Mouse (Mus musculus) liver, embryonic 13.5 days (tissue): ENCODE data around the gene Pparg. TPM values are rescaled to one million over a fixed set of nuclear protein-coding genes. Genes with fewer than 3 reads are reported as not detected.

Experiments used
- ATAC-seq: fragments of 200-750 bp; cut with Nextera tagmentation; 2 replicates; pipeline ENCODE4 v1.8.0; 2017; ENCODE audit warnings: low read depth, mild to moderate bottlenecking, moderate number of reproducible peaks, moderate library complexity
- DNase-seq: peaks from one replicate; pipeline ENCODE4 v3.0.0; 2022
- H3K27ac ChIP-seq: fragments of 300-500 bp; sonication (generic); 2 replicates; pipeline ENCODE4 v1.5.1; 2015; ENCODE audit warnings: moderate library complexity, mild to moderate bottlenecking, inconsistent platforms
- H3K27me3 ChIP-seq: fragments of 300-500 bp; sonication (generic); 2 replicates; pipeline ENCODE4 v1.6.1; 2015; ENCODE audit warnings: mild to moderate bottlenecking, inconsistent platforms
- H3K36me3 ChIP-seq: fragments of 300-500 bp; sonication (generic); 2 replicates; pipeline ENCODE4 v1.6.1; 2015; ENCODE audit warnings: mild to moderate bottlenecking, inconsistent platforms
- H3K4me1 ChIP-seq: fragments of 300-500 bp; sonication (generic); replicated peaks from 2 replicates; pipeline ENCODE4 v1.6.1; 2015; ENCODE audit warnings: inconsistent platforms
- H3K4me2 ChIP-seq: fragments of 300-500 bp; sonication (generic); 2 replicates; pipeline ENCODE4 v1.6.1; 2015; ENCODE audit warnings: inconsistent platforms, mild to moderate bottlenecking, moderate library complexity
- H3K4me3 ChIP-seq: fragments of 300-500 bp; sonication (generic); replicated peaks from 2 replicates; pipeline ENCODE4 v1.5.1; 2015; ENCODE audit warnings: mild to moderate bottlenecking, inconsistent platforms
- H3K9ac ChIP-seq: fragments of 300-500 bp; sonication (generic); 2 replicates; pipeline ENCODE4 v1.6.1; 2015; ENCODE audit warnings: mild to moderate bottlenecking, inconsistent platforms
- H3K9me3 ChIP-seq: fragments of 300-500 bp; sonication (generic); replicated peaks from 2 replicates; pipeline ENCODE4 v1.6.1; 2016; ENCODE audit warnings: inconsistent platforms
- whole genome bisulfite sequencing: fragments of 180-500 bp; shearing (Covaris S2); methylation state at CpG from one replicate; pipeline ENCODE4 v1.1.7; 2015; ENCODE audit not compliant: insufficient replicate concordance; 5-methylcytosine and 5-hydroxymethylcytosine counted together
- polyA plus RNA-seq: library from polyadenylated mRNA; unstranded; fragments of >200 nt; fragmentation: Nextera tagmentation; extraction: Ambion mirVana; gene quantifications from 2 replicates; pipeline ENCODE4 v1.2.1, GENCODE M21; 2015

Gene Pparg
- polyA plus RNA-seq, 1 experiment from 2014 or later, result 1.2 TPM

DNA sequence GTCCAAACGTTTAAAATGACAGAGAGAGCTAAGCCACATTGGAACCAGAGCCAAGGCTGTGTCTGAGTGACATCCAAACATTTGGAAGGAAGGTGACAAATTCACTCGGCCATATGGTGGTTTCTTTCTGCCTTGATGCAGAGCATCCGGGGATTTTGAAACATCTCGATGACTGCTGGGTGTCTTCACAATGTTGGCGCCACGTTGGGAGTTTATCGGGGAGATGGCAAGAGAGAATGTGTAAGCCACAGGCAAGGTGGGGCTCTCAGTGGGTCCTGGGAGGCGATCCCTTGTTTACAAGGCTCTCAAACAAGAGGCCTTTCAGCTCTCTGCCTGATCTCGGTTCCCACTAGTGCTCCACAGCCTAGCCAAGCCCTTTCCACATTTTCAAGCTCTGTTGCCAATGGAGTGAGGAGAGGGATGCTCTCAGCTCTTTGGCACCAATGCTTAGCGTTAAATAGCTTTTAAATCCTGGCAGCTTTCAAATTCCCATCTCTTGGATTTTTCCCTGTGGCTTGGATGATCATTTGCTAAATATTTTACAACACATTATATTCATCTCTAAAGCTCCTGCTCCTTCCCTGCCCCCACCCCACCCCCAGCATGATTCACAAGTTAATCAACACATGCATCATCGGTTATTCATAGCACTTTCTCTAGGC is 132.3 kb downstream of the Pparg start:
- Histone ChIP-seq H3K9me3 (no peaks in the 10 kb centered on the region), H3K4me3 (no peak overlapping the region), H3K36me3 (no peaks in the 10 kb centered on the region), H3K27me3 (no peaks in the 10 kb centered on the region), H3K4me1 (no peaks in the 10 kb centered on the region), H3K9ac (no peak overlapping the region), H3K4me2 (no peak overlapping the region), H3K27ac (no peak overlapping the region)
- DNase-seq (no peak), ATAC-seq (no peak)
- 48% methylated on average over 11 of the region's 11 CpGs for WGBS

DNA sequence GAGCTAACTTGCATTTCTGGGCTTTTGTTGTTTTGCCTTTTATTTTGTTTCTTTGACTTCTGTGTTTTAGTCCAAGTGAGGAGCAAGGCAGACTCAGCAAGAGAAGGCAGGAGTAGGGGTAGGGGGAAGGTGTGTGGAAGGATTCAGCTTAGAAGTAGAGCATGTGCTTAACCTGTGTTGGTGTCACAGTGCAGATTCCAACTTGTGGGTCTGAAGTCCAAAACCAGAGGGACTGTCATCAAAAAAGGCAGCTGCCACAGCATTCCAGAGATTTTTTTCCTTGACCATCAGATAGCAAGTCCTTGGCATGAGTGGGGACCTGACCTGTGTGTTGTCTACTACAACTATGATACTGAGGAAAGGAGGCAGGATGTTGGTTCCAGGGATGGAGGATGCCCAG is 133.1 kb downstream of the Pparg start:
- H3K9ac ChIP-seq, result no peak overlapping the region
- H3K9me3 ChIP-seq, result no peaks in the 10 kb centered on the region
- ATAC-seq (no peak), DNase-seq (no peak)
- H3K4me2 ChIP-seq, result no peak overlapping the region
- no peak overlapping the region for H3K4me3 ChIP-seq
- no peaks in the 10 kb centered on the region for H3K36me3 ChIP-seq
- no peaks in the 10 kb centered on the region for H3K4me1 ChIP-seq
- no peak overlapping the region for H3K27ac ChIP-seq
- H3K27me3 ChIP-seq, result no peaks in the 10 kb centered on the region

DNA sequence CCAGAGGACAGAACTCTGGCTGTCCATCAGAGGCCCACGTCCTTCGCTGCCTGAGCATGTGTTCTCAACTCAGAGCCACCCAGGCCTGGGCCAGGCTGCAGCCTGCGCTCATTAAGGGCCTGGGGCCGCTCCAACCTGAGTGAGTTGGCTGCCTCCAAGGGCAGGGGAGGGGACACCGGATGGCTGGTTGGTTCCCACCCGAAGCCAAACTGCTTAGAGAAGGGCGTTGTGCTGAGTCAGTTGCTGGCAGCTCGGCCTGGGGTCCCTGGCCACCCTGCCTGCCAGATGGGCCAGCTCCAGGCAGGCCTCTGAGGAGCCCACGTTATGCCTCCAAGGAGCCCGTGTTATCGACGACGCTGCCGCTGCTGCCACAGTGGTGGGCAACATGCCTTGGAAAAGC is 138.8 kb downstream of the Pparg start:
- Histone ChIP-seq H3K9ac (no peak overlapping the region), H3K9me3 (no peaks in the 10 kb centered on the region), H3K27ac (no peak overlapping the region), H3K27me3 (no peaks in the 10 kb centered on the region), H3K4me2 (no peak overlapping the region), H3K36me3 (no peaks in the 10 kb centered on the region), H3K4me3 (no peak overlapping the region), H3K4me1 (peaks cover 14% of the 10 kb centered on the region)
- WGBS, result 71% methylated on average over 14 of the region's 14 CpGs
- ATAC-seq (no peak), DNase-seq (no peak)

DNA sequence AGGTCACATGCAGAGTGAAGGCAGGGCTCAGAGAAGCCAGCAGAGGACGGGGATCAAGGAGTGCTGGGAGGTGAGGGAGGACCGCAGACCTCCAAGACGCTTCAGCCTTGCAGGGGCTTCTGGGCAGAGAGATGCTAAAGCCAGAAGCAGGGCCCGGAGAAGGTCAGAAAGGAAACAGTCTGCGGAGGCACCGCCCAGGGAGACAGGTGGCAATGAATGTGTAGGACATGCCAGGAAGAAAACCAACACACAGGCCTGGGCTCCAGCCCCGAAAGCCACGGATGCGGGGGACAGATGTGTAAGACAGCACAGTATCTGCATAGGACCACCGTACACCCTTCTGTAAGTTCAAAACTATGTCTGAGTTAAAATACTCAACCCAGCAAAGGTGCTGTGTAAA is 139.5 kb downstream of the Pparg start:
- H3K9ac ChIP-seq, result no peak overlapping the region
- no peak overlapping the region for H3K4me3 ChIP-seq
- no peak overlapping the region for H3K27ac ChIP-seq
- H3K36me3 ChIP-seq, result no peaks in the 10 kb centered on the region
- 81% methylated on average over 10 of the region's 10 CpGs for WGBS
- peaks cover 16% of the 10 kb centered on the region for H3K4me1 ChIP-seq
- no peak overlapping the region for H3K4me2 ChIP-seq
- H3K9me3 ChIP-seq, result no peaks in the 10 kb centered on the region
- ATAC-seq, result no peak
- no peaks in the 10 kb centered on the region for H3K27me3 ChIP-seq
- DNase-seq, result no peak

DNA sequence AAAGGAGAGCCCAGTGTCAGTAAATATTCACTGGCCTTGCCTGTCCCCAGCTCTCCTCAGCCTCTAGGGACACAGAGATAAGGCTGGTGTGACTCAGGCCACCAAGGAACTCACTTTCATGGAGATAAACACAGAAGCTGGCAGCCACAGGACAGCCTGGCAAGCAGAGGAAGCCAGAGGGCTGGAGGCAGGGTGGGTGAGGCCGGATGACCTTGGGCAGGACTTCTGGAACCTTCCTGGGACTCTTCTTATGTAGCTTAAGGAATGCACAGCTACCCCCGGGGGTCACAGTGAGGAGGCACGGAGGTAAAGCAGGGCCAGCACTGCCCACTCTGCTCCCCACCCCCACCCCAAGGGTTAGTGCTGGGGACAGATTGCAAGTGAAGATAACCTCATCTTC is 140.4 kb downstream of the Pparg start:
- Histone ChIP-seq H3K4me3 (no peak overlapping the region), H3K27ac (no peak overlapping the region), H3K36me3 (no peaks in the 10 kb centered on the region), H3K27me3 (no peaks in the 10 kb centered on the region), H3K9ac (no peak overlapping the region), H3K9me3 (no peaks in the 10 kb centered on the region), H3K4me2 (no peak overlapping the region), H3K4me1 (peaks cover 16% of the 10 kb centered on the region)
- ATAC-seq, result no peak
- WGBS, result 30% methylated on average over 3 of the region's 3 CpGs
- no peak for DNase-seq

DNA sequence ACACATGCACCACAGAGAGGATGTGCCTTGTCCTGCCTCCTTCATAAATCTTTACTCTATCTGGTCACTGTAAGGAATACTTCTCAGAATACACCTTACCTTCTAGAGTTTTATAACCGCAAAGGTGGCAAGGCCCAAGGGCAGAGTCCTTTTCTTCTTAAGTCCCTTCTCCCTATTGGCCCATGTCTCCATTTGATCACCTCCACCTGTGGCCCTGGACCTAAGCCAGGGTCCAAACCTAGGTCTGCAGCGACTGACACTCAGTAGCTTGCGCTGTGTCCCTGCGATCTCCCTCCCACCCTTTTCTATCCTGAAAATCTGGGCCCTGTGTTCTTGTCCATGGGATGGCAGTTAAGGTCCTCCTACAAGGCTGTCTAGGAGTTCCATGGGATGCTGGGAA is 142.3 kb downstream of the Pparg start:
- no peaks in the 10 kb centered on the region for H3K9me3 ChIP-seq
- no peak for DNase-seq
- no peaks in the 10 kb centered on the region for H3K27me3 ChIP-seq
- no peaks in the 10 kb centered on the region for H3K36me3 ChIP-seq
- H3K4me2 ChIP-seq, result no peak overlapping the region
- no peak overlapping the region for H3K9ac ChIP-seq
- 84% methylated on average over 4 of the region's 4 CpGs for WGBS
- H3K4me3 ChIP-seq, result no peak overlapping the region
- H3K4me1 ChIP-seq, result peaks cover 16% of the 10 kb centered on the region
- ATAC-seq, result no peak
- H3K27ac ChIP-seq, result no peak overlapping the region

DNA sequence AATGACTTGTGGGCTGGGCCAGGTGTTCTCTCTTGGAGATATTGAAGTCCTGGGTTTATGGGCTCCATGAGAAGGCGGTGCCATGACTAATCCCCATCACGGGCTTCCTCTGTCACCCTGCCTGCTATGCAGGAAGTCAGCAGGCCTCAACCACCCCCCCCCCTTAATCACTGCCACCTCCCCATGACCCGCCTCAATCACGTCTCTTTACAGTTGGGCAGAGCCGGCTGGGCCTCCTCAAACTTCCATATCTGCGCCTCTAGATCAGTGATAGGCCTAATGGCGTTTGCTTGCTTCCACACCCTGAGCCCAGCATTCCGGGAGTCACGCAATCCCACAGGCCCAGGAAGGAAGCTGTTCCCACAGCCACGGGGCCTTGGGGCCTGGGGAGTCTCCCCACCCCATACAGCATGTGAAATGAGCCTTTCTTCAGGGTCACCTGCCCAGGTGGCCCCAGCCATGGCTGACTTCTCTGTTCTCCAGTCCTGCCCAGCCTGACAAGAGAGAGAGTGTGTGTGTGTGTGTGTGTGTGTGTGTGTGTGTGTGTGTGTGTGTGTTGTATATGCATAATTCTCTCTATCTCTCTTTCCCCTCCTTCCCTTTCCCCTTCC is 142.9 kb downstream of the Pparg start:
- H3K4me2 ChIP-seq, result no peak overlapping the region
- no peaks in the 10 kb centered on the region for H3K36me3 ChIP-seq
- ATAC-seq (no peak), DNase-seq (no peak)
- 54% methylated on average over 10 of the region's 10 CpGs for WGBS
- H3K9me3 ChIP-seq, result no peaks in the 10 kb centered on the region
- no peaks in the 10 kb centered on the region for H3K27me3 ChIP-seq
- H3K9ac ChIP-seq, result no peak overlapping the region
- peaks cover 16% of the 10 kb centered on the region for H3K4me1 ChIP-seq
- H3K27ac ChIP-seq, result no peak overlapping the region
- no peak overlapping the region for H3K4me3 ChIP-seq

DNA sequence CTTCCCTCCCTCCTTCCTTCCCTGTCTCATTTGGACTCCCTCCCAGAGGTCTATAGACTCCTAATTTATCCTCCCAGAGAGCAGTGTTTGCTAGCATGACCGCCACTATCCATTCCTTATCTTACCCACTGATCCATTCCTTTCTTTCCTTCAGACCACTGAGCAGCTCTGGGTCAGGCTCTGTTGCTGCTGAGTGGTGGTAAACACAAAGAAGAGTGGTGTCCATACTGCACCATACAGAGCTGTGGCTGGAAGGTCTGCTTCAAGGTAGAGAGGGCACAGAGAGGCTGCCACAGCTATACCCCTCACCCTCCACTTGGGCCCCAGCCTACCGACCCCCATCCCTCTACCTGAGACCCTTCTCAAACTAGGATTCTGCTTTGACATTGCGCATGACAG is 143.4 kb downstream of the Pparg start:
- no peak for ATAC-seq
- Histone ChIP-seq H3K9me3 (no peaks in the 10 kb centered on the region), H3K4me3 (no peak overlapping the region), H3K27me3 (no peaks in the 10 kb centered on the region), H3K27ac (no peak overlapping the region), H3K4me2 (no peak overlapping the region), H3K9ac (no peak overlapping the region), H3K4me1 (peaks cover 16% of the 10 kb centered on the region), H3K36me3 (no peaks in the 10 kb centered on the region)
- WGBS, result 47% methylated on average over 3 of the region's 3 CpGs
- no peak for DNase-seq

DNA sequence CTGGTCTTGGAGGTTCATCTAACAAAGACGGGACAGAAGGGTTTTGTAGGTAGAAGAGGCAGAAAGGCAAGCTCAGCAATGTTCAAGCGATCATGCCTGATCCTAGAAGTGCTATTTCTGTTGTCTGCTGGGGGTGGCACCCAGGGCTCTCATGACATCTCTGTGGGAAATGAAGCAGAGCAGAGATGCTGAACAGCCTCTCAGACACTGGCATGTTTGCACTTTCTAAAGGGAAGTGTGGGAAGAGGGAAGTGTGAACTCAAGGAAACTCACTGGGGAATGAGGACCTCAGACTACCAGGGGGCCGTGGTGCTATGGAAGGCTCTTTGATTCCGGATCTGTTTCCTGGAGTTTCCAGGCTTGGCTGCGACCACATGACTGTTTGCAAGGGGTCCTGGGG is 144.2 kb downstream of the Pparg start:
- no peak for ATAC-seq
- 50% methylated on average over 5 of the region's 5 CpGs for WGBS

DNA sequence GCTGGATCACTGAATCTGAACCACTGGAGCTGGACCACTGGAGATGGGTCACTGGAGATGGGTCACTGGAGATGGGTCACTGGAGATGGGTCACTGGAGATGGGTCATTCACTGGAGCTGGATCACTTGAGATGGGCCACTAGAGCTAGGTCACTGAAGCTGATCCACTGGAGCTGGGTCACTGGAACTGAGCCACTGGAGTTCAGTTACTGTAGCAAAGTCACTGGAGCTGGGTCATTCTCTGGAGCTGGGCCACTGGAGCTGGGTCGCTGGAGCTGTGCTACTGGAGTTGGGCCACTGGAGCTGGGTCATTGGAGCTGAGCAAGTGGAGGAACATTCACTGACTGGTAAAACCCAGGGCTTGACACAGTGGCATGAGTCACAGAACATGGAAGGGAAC is 145.7 kb downstream of the Pparg start:
- WGBS, result 65% methylated on average over 1 of the region's 1 CpGs
- no peak for DNase-seq

More for the DNA sequence above, 144.2 kb downstream of the Pparg start:
- no peak overlapping the region for H3K9ac ChIP-seq
- no peak overlapping the region for H3K27ac ChIP-seq
- no peaks in the 10 kb centered on the region for H3K36me3 ChIP-seq
- peaks cover 16% of the 10 kb centered on the region for H3K4me1 ChIP-seq
- no peak overlapping the region for H3K4me3 ChIP-seq
- no peak for DNase-seq
- H3K27me3 ChIP-seq, result no peaks in the 10 kb centered on the region
- no peaks in the 10 kb centered on the region for H3K9me3 ChIP-seq
- H3K4me2 ChIP-seq, result no peak overlapping the region

DNA sequence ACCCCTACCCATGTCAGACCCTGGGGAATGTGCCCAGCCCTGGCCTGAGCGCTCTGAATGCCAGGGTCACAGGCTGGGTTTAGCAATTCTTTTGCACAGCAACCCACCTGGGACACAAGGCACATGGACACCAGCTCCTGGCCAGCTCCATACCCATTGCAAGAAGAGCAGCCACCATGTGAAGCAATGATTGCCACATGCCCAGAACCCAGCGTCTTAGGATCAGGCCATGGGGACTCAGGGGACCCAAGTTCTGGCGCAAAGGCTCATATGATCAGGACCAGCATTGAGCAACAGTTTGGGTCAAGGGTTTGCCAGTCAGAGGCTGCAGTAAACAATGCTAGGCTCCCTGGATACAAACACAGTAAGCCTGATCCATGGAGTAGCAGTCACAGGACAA is 150.7 kb downstream of the Pparg start:
- no peaks in the 10 kb centered on the region for H3K27me3 ChIP-seq
- ATAC-seq (no peak), DNase-seq (no peak)
- no peaks in the 10 kb centered on the region for H3K4me1 ChIP-seq
- H3K9me3 ChIP-seq, result no peaks in the 10 kb centered on the region
- no peak overlapping the region for H3K9ac ChIP-seq
- H3K36me3 ChIP-seq, result no peaks in the 10 kb centered on the region
- no peak overlapping the region for H3K4me3 ChIP-seq
- no peak overlapping the region for H3K4me2 ChIP-seq
- 79% methylated on average over 3 of the region's 3 CpGs for WGBS
- H3K27ac ChIP-seq, result no peak overlapping the region

More for the DNA sequence above, 145.7 kb downstream of the Pparg start:
- Histone ChIP-seq H3K36me3 (no peaks in the 10 kb centered on the region), H3K4me1 (peaks cover 8% of the 10 kb centered on the region), H3K9ac (no peak overlapping the region), H3K9me3 (no peaks in the 10 kb centered on the region), H3K4me2 (no peak overlapping the region), H3K27me3 (no peaks in the 10 kb centered on the region), H3K4me3 (no peak overlapping the region), H3K27ac (no peak overlapping the region)
- ATAC-seq, result no peak

DNA sequence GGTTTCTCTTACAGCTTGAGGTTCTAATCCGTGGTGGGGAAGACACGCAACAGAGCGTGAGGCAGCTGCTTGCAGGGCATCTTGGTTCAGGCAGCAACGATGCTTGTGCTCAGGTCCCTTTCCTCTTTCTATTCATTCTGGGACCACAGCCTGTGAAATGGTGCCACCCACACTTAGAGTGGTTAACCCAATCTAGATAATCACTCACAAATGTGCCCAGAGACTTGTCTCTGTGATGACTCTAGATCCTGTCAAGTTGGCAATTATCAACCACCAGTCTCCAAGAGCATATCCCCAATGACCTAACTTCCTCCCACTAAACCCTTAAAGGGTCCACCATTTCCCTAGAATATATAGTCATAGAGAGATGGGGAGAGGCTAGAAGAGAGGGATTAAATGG is 152.5 kb downstream of the Pparg start:
- Histone ChIP-seq H3K4me2 (no peak overlapping the region), H3K9ac (no peak overlapping the region), H3K27me3 (no peaks in the 10 kb centered on the region), H3K36me3 (no peaks in the 10 kb centered on the region), H3K4me3 (no peak overlapping the region), H3K9me3 (no peaks in the 10 kb centered on the region), H3K4me1 (peaks cover 6% of the 10 kb centered on the region), H3K27ac (no peak overlapping the region)
- DNase-seq, result no peak
- no peak for ATAC-seq
- 66% methylated on average over 4 of the region's 4 CpGs for WGBS
